Mouse (Mus musculus) mature B cell (primary cell): ENCODE results near the gene Cbwd1.

Experiments used
- in situ Hi-C: fragments of 300-500 bp; cut with MboI; formaldehyde crosslinking; loops from 2 replicates; pipeline ENCODE4 v1.14.3; 2019

The Cbwd1 gene

GRCm38 (mm10) chr19:24961172-24961962 lies at the start of gene Cbwd1:
Gene Cbwd1, minus strand, starts transcription at chr19:24961610.
- in situ Hi-C loops: no loop called here

DNA sequence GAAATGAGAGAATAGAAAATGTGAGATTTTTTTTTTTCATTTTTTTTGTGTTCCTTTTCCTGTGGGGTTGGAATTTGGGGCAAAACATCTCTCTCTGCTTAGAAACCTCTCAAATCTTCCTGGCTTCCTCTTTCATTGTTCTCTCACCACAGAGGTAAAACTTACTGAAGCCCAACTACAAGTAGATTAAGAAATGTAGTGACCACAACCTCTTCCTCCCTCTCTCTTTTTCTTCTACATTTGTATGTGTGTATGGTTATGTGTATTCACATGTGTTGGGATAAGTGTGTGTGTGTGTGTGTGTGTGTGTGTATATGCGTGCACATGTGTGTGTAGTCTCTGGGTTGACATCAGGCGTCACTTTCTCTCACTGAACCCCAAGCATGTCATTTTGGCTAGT lies 47.1 kb upstream of the Cbwd1 start:
- in situ Hi-C loops: no loop called here

GRCm38 (mm10) chr19:25006686-25007085 lies 45.3 kb upstream of the Cbwd1 start:
- in situ Hi-C loops: no loop called here

DNA sequence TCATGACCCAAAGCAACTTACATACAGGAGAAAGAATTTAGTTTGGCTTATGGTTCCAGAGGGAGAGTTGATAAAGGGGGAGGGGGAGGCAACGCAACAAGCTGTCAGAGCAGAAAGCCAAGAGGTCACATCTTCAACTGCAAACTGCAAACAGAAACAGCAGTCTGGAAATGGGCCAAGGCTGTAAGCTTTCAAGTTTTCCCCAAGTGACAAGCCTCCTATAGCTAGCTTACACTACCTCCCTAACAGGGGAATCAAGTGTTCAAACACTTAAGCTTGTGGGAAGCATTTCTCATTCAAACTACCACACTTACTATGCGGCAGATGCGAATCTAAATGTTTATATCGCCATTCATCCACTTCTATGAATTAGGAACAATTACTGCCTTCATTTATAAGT lies 42.4 kb upstream of the Cbwd1 start:
- in situ Hi-C loops: no loop called here

DNA sequence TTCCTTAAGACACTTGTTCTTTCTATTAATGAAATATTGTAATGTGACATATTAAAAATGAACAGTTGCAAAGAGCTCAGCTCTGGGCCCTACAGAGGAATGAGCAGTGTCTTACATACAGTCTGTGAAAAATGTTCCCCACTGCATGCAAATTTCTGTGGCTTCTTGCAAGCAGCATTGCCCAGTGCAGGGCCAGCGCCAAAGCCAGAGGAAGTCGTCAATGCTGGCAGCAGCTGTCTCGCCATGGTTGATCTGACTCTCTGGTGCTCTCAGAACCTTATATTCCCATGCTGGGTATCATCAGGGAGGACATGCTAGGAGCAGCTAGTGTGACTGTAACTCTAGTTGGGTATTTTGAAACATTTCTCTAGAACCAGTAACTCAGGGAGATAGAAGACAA lies 41.4 kb upstream of the Cbwd1 start:
- in situ Hi-C loops: no loop called here

- in situ Hi-C loops: no loop called here
Observed at GRCm38 (mm10) chr19:25002032-25002431, 40.6 kb upstream of the Cbwd1 start.

DNA sequence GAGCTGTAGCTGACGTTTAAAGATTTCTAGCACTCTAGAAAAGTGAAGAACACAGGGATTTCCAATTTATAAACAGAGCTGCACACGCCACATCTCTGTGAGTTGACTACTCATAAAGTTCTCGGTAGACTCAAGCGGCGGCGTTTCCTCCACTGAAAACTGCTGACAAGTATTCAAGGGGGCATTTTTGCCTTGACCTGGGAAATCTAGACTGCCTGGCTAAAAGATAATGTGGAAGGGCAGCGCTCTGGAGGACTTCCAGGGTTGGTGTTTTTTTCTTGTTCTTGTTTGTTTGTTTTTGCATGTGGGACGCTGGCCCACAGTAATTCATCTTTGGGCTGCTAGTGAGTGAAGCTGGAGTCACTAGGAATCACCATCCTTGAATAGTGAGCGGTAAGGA lies 38.7 kb upstream of the Cbwd1 start:
- in situ Hi-C loops: no loop called here

DNA sequence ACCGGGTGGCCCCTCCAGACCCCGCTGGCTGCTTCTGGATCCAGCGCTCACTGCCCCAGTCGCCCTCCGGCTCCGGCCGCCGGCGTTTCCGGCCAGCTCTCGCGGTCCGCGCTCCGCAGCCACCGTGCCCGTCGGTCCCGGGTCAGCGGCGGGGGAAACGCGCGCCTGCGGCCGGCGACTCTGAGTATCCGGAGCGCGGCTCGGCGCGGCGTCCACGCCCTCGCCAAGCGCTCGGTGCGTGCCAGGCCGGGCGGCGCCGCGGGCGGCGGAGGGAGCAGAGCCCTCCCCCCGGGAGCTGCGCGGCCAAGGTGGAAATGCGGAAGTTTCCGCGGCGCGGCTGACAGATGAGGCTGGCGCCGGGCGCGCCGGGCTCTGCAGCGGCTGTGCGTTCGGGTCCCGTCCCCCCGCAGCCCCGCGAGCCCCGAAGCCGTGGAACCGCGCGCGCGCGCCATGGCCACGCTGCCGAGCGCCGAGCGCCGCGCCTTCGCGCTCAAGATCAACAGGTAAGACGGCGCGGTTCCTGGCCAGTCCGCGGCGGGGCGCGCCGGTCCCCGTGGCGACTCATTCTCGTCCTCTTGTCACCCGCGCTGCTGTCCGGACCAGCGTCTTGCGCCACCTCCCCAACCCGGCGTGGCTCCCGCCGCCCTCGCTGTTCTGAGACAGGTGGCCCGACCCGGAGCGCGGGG lies 37.9 kb upstream of the Cbwd1 start, which contains the start of gene Dock8:
Dock8 (plus strand) TSS at position 334 of the 686 bp plus-strand sequence.
- in situ Hi-C loops: no loop called here

GRCm38 (mm10) chr19:24998561-24998960 lies 37.2 kb upstream of the Cbwd1 start:
- in situ Hi-C loops: no loop called here

DNA sequence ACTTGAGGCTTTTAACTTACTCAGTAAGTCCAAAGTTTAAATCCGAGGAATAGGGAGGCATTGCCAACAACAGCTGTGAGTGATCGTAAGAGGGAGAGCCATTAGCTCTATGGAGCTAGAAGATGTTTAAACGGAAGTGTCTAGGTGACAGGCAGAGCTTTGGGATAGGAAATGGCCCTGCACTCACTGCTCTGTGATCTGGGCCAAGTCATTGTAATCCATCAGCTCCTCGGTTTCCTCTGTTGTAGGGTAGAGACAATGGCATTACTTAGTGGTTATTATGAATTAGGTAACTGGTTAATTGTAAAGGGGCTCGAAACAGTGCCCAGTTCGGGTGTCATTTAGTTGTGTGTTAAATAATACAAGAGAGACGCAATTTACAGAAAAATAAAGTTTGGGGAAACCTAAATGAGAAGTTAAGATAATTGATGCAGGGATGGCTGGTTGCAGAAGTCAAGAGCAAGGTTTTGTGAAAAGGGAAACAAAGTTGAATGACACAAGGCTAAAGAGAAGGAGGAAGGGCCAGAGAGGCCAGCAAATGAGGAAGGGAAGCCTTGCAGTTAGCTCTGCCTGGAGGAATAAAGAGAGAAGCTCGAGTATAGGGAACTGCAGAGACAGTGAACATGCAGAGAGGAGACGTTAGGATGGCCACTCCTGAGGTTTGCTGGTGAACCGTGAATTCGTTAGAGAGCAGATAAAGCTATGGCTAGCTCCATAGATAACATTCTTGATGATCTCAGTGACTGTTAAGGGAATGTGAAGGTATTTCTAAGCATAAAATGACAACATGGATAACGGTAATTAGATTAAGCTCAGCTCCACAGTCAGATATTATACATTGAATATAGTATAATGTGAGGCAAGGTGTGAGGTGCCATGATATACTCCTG lies 35.6 kb upstream of the Cbwd1 start:
- in situ Hi-C loops: no loop called here

DNA sequence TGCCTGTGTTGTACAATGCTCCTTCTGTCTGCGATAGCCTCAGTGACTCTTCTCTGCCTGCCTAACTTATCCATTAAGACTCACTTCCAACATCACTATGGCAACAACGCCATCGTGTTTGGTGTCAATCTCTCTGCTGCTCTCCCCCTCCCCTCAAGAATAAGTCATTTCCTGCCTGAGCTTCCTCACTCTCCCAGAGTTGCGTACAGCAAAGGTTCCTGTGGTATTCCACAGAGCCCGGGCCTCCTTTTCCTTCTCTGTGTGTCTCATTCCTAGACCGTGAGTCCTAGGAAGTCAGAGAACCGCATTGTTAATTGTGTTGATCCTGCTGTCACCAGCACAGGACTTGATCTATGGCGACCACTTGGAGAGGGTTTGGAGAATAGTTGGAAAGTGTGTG lies 33.5 kb upstream of the Cbwd1 start:
- in situ Hi-C loops: no loop called here

DNA sequence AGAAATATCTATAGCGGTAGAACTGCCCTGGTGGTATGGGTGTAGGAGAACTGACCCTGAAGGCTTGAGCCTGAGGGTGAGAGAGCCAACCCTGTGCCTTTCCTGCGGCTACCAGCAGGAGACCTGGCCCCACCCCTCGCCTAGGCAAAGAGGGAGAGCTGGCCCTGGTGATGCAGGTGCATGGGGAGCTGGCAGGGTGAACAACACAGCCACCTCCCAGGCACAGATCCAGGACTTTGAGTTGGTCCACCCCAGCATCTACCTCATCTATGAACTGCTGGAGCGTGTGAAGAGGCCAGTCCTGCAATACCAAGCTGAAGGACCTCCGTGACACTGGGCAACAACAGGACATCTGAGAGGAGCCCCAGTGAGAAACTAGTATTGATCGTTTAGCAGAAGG lies 32.1 kb upstream of the Cbwd1 start:
- in situ Hi-C loops: no loop called here

DNA sequence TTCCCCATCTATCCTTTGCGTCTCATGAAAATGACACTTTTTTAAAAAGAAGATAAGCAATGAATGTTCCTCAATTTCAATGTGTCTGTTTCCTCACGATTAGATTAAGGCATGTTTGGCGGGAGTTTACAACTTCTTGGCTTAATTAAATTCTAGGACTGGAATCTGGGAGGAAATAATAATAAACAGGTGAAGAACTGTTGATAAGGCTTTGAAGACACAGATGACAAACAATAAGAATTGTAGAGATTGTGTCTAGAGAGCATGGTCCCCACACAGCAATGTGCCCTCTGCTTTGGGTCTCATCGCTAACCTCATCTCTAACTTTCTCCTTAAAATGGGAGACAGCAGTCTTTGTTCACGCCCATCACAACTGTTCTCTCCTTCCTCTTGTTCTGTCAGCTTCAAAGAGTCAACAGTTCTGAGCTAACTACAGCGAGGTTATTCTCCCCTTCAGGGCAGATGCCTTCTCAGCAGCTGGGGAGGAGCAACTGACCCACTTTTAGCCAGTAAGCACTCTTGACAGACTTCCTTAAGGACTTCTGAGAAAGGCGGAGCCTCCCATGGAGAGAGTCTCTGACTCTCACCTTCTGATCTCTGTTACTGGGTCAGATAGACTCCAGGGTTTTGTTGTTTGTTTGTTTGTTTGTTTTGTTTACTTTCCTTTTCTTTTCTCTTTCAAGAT lies 28.9 kb upstream of the Cbwd1 start:
- in situ Hi-C loops: no loop called here

DNA sequence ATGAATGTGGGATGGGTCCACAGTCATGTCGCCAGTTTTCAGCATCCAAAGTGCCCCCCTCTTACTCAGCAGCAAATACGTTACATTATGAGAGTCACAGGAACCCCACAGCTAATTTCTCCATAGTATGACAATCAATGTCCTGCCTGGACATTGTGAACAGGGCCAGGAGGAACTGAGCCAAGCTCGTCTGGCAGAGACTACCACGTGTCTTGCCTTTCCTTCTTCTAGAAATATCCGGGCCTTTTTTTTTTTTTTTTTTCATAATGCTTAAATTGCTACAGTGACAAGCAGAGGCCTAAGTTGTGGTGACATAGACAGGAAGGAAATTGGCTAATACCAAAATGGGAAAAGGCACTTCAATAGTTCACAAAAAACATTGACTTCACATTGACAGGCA lies 27.4 kb upstream of the Cbwd1 start:
- in situ Hi-C loops: no loop called here

- in situ Hi-C loops: no loop called here
Observed at GRCm38 (mm10) chr19:24987355-24987754, 25.9 kb upstream of the Cbwd1 start.

DNA sequence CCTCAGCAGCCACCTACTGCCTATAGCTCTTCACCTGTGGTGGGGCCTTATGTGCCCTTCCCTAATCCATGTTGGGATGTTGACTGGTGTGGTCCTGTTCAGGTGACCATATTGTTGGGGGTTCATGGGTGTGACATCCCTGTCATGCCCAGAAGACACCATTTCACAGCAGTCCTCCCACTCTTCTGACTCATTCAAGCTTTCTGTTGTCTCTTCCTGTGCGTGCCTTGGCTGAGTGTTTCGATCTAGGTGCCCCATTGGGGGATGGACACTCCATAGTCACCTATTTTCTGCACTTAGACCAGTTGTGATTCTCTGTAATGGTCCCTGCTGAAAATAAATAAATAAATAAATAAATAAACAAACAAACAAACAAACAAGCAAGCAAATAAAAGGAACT lies 23.6 kb upstream of the Cbwd1 start:
- in situ Hi-C loops: no loop called here

DNA sequence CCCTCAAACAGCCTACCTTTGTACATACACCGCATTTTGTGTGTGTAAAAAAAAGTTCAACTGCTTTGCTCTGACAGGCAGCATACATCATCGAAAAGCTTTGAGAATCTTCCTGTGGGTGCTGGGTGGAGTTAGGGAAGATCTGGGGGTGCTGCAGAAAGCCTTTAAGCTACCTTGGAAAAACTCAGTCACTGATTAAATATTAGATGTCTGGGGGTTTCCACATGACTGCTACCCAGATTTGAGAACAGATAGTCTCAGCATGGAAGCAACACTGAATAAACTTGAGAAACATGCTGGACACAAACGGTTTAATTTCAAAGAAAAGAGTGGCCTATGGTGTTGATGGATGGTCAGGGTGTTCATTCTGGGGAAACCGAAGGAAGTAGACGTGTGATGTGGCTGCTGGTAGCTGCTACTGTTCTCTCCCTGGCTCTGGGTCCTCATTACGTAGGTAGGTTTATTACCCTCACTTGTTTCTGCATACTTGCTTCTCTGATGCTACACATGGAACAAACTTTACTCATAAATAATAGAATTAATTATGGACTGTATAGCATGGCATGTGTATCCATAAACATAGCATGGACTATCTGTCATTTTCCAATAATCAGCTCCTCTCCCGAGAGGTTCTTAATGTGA lies 22.6 kb upstream of the Cbwd1 start:
- in situ Hi-C loops: no loop called here

DNA sequence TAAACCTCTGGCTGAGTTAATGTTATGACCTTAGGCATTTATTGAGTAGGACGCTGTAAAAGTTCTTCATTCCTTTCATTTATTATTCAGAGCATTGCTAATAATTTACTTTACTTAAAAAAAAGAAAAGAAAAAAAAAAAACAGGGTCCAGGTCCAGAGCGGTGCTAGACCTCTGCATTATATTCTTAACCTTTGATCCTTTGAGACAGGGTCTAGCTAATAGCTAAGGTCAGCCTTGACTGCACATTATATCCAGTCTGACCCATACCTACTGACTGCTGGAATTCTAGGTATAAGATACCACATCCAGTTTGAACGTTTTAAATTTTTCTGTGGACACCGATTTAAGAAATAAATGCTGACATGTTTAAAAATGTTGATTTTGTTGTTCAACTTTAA lies 21.6 kb upstream of the Cbwd1 start:
- in situ Hi-C loops: no loop called here

- in situ Hi-C loops: no loop called here
Observed at GRCm38 (mm10) chr19:24981294-24981693, 19.9 kb upstream of the Cbwd1 start.

DNA sequence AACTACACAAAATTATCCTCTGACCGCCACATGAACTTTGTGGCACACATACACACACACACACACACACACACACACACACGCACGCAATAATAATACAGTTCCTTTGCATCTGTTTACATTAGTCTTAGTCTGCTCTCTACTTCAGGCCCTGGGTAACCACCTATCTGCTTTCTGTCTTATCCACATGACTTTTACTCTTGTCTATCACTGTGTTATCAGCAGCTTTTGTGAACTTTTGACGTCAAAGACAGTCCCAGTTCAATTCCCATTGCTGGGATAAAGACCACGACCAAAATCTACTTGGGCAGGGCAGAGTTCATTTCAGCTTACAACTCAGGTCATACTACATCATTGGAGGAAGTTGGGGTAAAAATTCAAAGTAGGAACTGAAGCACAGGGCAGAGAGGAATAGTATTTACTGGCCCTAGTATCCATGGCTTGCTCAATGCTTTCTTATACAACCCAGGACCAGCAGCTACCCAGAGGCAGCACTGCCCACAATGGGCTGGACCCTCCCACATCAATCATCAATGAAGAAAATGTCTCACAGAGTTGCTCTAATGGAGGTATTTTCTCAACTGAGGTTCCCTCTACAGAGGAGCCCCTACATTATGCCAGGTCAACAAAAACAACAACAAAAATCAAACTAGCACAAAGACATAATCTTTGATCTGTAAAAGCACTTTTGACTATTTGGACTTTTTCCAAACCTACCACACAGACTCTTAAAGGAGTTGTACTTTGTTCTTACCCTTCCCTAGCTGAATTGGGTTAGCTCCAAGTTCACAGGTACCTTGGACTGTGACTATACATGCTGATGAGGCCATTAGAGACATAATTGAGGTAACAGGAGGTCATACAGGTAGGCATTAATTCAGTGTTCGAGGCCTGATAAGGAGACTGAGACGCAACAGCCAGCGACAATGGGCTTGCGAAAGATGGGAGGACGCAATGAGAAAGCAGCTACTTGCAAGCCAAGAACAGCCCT lies 17.7 kb upstream of the Cbwd1 start:
- in situ Hi-C loops: no loop called here
